Mouse (Mus musculus) lung, postnatal 0 days (tissue): Measurements from ENCODE around the gene Mydgf. TPM values are rescaled to one million over a fixed set of nuclear protein-coding genes. Genes with fewer than 3 reads are reported as not detected.

ENCODE experiments used
- ATAC-seq: fragments of 200-750 bp; cut with Nextera tagmentation; 2 replicates; pipeline ENCODE4 v1.8.0; 2017; ENCODE audit warnings: moderate library complexity
- DNase-seq: peaks from one replicate; pipeline ENCODE4 v3.0.0-alpha.2; 2016; ENCODE audit warnings: low spot score
- H3K27ac ChIP-seq: fragments of 300-500 bp; sonication (generic); 2 replicates; pipeline ENCODE4 v1.5.1; 2014; ENCODE audit warnings: antibody characterized with exemption, mild to moderate bottlenecking, low read length, mixed read lengths
- H3K27me3 ChIP-seq: fragments of 300-500 bp; sonication (generic); replicated peaks from 2 replicates; pipeline ENCODE4 v1.6.1; 2014; ENCODE audit warnings: low read length, mixed read lengths; ENCODE audit not compliant: insufficient read depth
- H3K36me3 ChIP-seq: fragments of 300-500 bp; sonication (generic); 2 replicates; pipeline ENCODE4 v1.6.1; 2014; ENCODE audit warnings: low read length, mixed read lengths; ENCODE audit not compliant: insufficient read depth
- H3K4me1 ChIP-seq: fragments of 300-500 bp; sonication (generic); 2 replicates; pipeline ENCODE4 v1.6.1; 2014; ENCODE audit warnings: antibody characterized with exemption, low read depth, low read length, mixed read lengths; ENCODE audit not compliant: insufficient read depth
- H3K4me2 ChIP-seq: fragments of 300-500 bp; sonication (generic); replicated peaks from 2 replicates; pipeline ENCODE4 v1.6.1; 2014; ENCODE audit warnings: low read depth, mild to moderate bottlenecking, low read length, moderate library complexity, mixed read lengths
- H3K4me3 ChIP-seq: fragments of 300-500 bp; sonication (generic); 2 replicates; pipeline ENCODE4 v1.5.1; 2014; ENCODE audit warnings: low read depth, low read length
- H3K9ac ChIP-seq: fragments of 300-500 bp; sonication (generic); replicated peaks from 2 replicates; pipeline ENCODE4 v1.6.1; 2014; ENCODE audit warnings: low read depth, mild to moderate bottlenecking
- H3K9me3 ChIP-seq: fragments of 300-500 bp; sonication (generic); 2 replicates; pipeline ENCODE4 v1.6.1; 2016; ENCODE audit warnings: low read length, mixed read lengths
- CTCF ChIP-seq: IDR thresholded peaks from 2 replicates; pipeline ENCODE4 v1.5.1; 2016; ENCODE audit warnings: antibody characterized with exemption, mild to moderate bottlenecking
- EP300 ChIP-seq: IDR thresholded peaks from 2 replicates; pipeline ENCODE4 v1.6.1; 2016; ENCODE audit warnings: antibody characterized with exemption, mild to moderate bottlenecking, control low read depth
- WGBS: fragments of 180-500 bp; shearing (Covaris S2); extraction: QIAGEN DNeasy Blood & Tissue Kit; methylation state at CpG from one replicate; pipeline ENCODE4 v1.1.7; 2014; 5-methylcytosine and 5-hydroxymethylcytosine counted together
- microRNA-seq: library from miRNA; unstranded; fragments of <30 nt; microRNA quantifications from one replicate; pipeline ENCODE4, GENCODE M21; 2016
- polyA plus RNA-seq: library from polyadenylated mRNA; unstranded; fragments of >200 nt; fragmentation: Nextera tagmentation; extraction: Ambion mirVana; gene quantifications from 2 replicates; pipeline ENCODE4 v1.2.1, GENCODE M21; 2015

The Mydgf gene
- polyA plus RNA-seq, 1 experiment from 2014 or later, result 71.2 TPM

GRCm38 (mm10) chr17:56128246-56128645 is 55.5 kb downstream of the Mydgf start:
- Histone ChIP-seq H3K9ac (no peak overlapping the region), H3K4me3 (no peak overlapping the region), H3K36me3 (no peaks in the 10 kb centered on the region), H3K9me3 (no peaks in the 10 kb centered on the region), H3K27me3 (peaks cover 7% of the 10 kb centered on the region; the same call in 1 of the 2 replicates), H3K4me2 (no peak overlapping the region), H3K4me1 (no peaks in the 10 kb centered on the region), H3K27ac (no peak overlapping the region)
- ATAC-seq (no peak), DNase-seq (no peak)
- TF ChIP-seq CTCF (no peak), EP300 (no peak)
- 59% methylated on average over 15 of the region's 15 CpGs for whole genome bisulfite sequencing

GRCm38 (mm10) chr17:56126175-56126574 is 57.5 kb downstream of the Mydgf start:
- Histone ChIP-seq H3K27ac (no peak overlapping the region), H3K9ac (no peak overlapping the region), H3K4me1 (no peaks in the 10 kb centered on the region), H3K4me2 (no peak overlapping the region), H3K9me3 (peaks cover 6% of the 10 kb centered on the region; the same call in 1 of the 2 replicates), H3K4me3 (no peak overlapping the region), H3K36me3 (no peaks in the 10 kb centered on the region), H3K27me3 (peaks cover 7% of the 10 kb centered on the region; the same call in 1 of the 2 replicates)
- DNase-seq (no peak), ATAC-seq (no peak)
- no peak for TF ChIP-seq EP300
- TF ChIP-seq CTCF, result no peak
- 65% methylated on average over 11 of the region's 11 CpGs for WGBS

Small RNA genes within 50 kb of the gene (microRNA-seq; reads per million reads assigned to microRNA genes)
- not detected for gene Gm44397

Other genes with a start within 250 kb of the Mydgf start
- gene Zfp119b, start 234.4 kb downstream of the Mydgf start, polyA plus RNA-seq, result 10.0 and 11.0 TPM in 2 replicates
- 3.1 and 3.3 TPM in 2 replicates for gene Ebi3, start 231.3 kb downstream of the Mydgf start, polyA plus RNA-seq
- gene Yju2, start 224.8 kb downstream of the Mydgf start, polyA plus RNA-seq, result 16.8 and 19.2 TPM in 2 replicates
- gene Shd, start 213.5 kb downstream of the Mydgf start, polyA plus RNA-seq, result 3.1 and 3.4 TPM in 2 replicates
- gene Fsd1, start 197.4 kb downstream of the Mydgf start, polyA plus RNA-seq, result 0.36 and 0.37 TPM in 2 replicates
- 49.1 and 57.4 TPM in 2 replicates for gene Stap2, start 178.3 kb downstream of the Mydgf start, polyA plus RNA-seq
- 38.5 and 45.0 TPM in 2 replicates for gene Mpnd, start 178.2 kb downstream of the Mydgf start, polyA plus RNA-seq
- 97.1 and 105 TPM in 2 replicates for gene Sh3gl1, start 147.3 kb downstream of the Mydgf start, polyA plus RNA-seq
- gene Chaf1a, start 143.5 kb downstream of the Mydgf start, polyA plus RNA-seq, result 3.0 and 3.2 TPM in 2 replicates
- gene Ubxn6, start 108.9 kb downstream of the Mydgf start, polyA plus RNA-seq, result 59.7 and 60.4 TPM in 2 replicates
- gene Hdgfl2, start 104.3 kb downstream of the Mydgf start, polyA plus RNA-seq, result 58.4 and 61.7 TPM in 2 replicates
- 0.05 and 0.08 TPM in 2 replicates for gene Plin4, start 74.1 kb downstream of the Mydgf start, polyA plus RNA-seq
- gene Plin5, start 66.3 kb downstream of the Mydgf start, polyA plus RNA-seq, result 3.2 and 4.3 TPM in 2 replicates
- gene Lrg1, start 61.9 kb downstream of the Mydgf start, polyA plus RNA-seq, result 36.3 and 50.6 TPM in 2 replicates
- gene Sema6b, start 43.6 kb downstream of the Mydgf start, polyA plus RNA-seq, result 0.88 and 1.0 TPM in 2 replicates
- gene Tnfaip8l1, start 21.4 kb downstream of the Mydgf start, polyA plus RNA-seq, result 4.7 and 5.6 TPM in 2 replicates
- gene Dpp9, start 35.0 kb upstream of the Mydgf start, polyA plus RNA-seq, result 25.7 and 30.3 TPM in 2 replicates
- 8.2 and 8.4 TPM in 2 replicates for gene Fem1a, start 72.9 kb upstream of the Mydgf start, polyA plus RNA-seq
- gene Ticam1, start 92.9 kb upstream of the Mydgf start, polyA plus RNA-seq, result 3.5 and 4.1 TPM in 2 replicates
- 95.3 and 99.3 TPM in 2 replicates for gene Plin3, start 109.0 kb upstream of the Mydgf start, polyA plus RNA-seq
- gene Arrdc5, start 116.4 kb upstream of the Mydgf start, polyA plus RNA-seq, result not detected in 2 replicates
- 7.0 and 8.4 TPM in 2 replicates for gene Uhrf1, start 119.4 kb upstream of the Mydgf start, polyA plus RNA-seq
- 19.7 and 22.4 TPM in 2 replicates for gene Kdm4b, start 142.1 kb upstream of the Mydgf start, polyA plus RNA-seq